Mouse (Mus musculus): ENCODE results near the gene Nup107. TPM values are rescaled to one million over a fixed set of nuclear protein-coding genes. Genes with fewer than 3 reads are reported as not detected.
A peak's percentile ranks its signal among the peaks of the same experiment; 100 is the strongest.
"Not testable (repeated sequence)": the region's sequence is repeated elsewhere in the genome, so short reads cannot be mapped to it uniquely, and the experiment has no call there.

Gene Nup107
- total RNA-seq, 2 experiments from 2014 or later: 100 to 133 TPM

DNA sequence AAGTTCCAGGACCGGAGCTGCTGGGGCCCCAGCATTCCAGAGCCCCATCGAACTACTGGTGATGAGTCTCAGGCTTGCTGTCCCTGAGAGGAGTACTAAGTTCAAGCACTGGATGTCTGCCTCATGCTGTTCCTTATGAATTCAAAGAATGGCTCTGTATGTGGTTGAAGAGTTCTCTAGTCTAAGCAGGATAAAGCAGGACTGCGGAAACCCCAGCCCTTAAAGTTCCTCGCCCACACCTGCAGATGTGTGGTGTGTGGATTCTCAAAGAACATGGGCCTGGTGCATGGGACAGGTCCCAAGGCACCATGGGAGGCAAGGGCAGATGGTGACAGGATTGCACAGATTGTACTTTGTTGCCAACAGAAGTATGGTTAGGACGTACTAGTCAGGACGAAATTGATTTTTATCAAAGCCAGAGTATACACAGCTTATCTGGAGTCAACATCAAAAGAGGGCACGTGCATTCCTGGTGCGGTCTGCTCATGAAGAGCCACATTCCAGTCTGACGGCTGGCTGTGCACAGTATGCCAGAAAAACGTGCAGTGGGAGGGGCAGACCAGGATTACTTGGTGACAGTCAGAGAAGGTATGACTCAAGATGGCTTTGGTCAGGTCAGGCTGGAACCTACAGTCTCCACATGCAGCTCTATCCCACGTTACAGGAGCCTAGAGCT is 63.2 kb downstream of the Nup107 start:
- no peak for ATAC-seq (replicated peaks; ENCODE audit: low FRiP score, low TSS enrichment, poor library complexity, severe bottlenecking)

DNA sequence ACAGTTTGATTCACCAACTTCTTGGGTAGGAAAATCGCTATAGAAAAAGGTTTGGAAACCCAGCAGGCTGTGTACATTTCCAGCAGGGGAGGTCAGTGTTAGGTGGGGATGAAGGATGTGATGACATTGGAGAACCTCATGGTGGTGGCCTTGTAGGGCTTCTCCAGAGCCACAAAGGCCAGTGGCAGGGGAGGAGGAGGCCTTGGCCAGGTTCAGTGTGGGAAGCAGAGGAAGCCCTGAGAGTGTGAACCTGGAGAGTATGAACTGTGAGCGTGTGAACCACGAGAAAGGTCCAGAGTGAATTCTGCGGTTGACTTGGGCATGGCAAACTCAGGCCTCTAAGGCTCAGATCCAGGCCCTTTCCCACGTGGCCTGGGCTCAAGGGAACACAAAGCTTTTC is 63.9 kb downstream of the Nup107 start:
- no peak for ATAC-seq (replicated peaks; ENCODE audit: low FRiP score, low TSS enrichment, poor library complexity, severe bottlenecking)

DNA sequence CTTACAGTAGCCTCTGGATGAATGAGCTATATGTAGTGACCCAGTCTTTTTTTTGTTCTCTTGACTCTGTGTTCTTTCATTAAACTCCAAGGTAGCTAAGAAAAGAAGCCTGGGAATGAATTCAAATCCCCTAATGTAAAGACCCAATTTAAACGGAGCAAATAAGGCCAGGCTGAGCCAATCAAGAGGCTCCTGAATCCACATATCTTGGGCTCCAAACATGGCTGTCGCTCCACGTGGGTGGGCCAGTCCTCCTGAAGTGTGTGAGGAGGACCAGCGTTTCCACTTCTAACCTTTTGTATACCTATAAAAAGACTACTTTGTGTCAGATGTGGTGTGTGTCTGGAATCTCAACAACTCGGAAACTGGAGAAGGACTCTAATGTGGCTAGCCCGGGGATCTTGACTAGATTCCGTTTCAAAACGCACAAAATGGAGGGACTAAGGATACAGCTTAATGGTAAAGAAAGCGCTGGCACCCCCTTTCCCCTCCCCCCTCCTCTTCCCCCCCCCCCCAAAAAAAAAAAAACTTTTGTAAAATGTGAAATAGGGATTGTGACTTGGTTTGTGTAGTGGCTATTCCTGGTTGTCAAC is 64.9 kb downstream of the Nup107 start:
- ATAC-seq (replicated peaks; ENCODE audit: low FRiP score, low TSS enrichment, poor library complexity, severe bottlenecking): no peak

DNA sequence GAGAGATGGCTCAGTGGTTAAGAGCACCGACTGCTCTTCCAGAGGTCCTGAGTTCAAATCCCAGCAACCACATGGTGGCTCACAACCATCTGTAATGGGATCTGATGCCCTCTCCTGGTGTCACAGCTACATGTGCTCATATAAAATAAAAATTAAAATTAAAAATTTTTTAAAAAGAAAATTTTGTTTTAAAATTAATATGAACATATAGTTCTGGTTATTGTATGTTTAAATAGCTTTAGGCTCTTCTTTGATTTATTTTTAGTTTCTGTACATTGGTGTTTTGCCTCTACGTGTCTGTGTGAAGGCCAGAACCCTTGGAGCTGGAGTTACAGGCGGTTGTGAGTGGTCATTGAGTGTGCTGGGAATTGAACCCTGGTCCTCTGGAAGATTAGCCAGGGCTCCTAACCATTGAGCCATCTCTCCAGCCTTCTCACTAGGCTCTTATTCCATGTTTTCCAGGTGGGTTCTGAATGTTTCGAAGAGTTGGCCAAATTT is 65.6 kb downstream of the Nup107 start:
- no peak for ATAC-seq (replicated peaks; ENCODE audit: low FRiP score, low TSS enrichment, poor library complexity, severe bottlenecking)

DNA sequence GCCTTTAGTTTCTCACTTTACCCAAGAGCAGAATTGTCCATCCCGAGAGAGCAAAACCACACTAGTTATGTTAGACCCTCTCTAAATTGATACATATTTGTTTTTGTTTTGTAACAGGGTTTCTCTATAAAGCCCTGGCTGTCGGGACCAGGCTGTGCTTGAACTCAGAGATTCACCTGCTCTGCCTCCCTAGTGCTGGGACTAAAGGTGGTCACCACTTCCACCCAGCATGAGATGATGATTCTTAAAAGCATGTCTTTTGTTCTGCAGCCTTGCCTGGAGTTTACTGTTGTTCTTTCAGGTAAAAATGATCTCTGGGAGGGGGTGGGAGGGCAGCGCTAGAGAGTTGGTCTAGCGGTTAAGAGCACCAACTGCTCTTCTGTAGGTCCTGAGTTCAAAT is 66.2 kb downstream of the Nup107 start:
- no peak for ATAC-seq (replicated peaks; ENCODE audit: low FRiP score, low TSS enrichment, poor library complexity, severe bottlenecking)

DNA sequence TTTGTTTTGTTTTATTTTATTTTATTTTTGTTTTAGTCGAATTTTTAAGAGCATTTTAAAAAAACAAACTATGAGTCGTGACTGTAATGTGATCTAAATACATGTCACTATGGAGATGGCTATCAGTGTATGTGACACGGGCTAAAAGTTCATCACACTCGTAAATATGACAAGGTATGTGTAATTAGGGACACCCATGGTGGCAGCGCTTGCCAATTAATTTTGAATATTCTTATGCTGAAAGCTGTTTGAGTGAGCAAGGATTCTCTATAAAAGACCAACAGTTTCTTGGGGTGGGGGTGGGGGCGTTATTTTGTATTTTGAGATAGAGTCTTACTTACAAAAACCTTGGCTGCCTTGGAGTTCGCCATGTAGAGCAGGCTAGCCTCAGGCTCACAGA is 66.8 kb downstream of the Nup107 start:
- ATAC-seq (replicated peaks; ENCODE audit: low FRiP score, low TSS enrichment, poor library complexity, severe bottlenecking): no peak

DNA sequence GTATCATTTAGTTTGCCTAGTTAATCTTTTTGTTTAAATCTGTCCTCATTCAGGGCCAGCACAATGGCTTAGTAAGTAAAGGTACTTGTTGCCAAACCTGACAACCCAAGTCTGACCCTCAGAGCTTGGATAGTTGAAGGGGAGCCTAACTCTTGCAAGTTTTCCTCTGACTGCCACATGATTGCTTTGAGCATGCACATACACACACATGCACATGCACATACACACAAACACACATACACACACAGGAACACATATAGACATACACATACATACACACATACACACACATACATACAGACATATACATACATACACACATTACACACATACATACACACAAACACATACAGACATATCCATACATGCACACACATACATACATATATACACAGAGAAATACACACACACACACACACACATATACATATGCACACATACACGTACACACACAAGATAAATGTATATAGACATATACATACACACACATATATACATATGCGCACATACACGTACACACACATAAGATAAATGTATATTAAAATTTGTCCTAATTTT is 67.6 kb downstream of the Nup107 start:
- ATAC-seq (replicated peaks; ENCODE audit: low FRiP score, low TSS enrichment, poor library complexity, severe bottlenecking): no peak

DNA sequence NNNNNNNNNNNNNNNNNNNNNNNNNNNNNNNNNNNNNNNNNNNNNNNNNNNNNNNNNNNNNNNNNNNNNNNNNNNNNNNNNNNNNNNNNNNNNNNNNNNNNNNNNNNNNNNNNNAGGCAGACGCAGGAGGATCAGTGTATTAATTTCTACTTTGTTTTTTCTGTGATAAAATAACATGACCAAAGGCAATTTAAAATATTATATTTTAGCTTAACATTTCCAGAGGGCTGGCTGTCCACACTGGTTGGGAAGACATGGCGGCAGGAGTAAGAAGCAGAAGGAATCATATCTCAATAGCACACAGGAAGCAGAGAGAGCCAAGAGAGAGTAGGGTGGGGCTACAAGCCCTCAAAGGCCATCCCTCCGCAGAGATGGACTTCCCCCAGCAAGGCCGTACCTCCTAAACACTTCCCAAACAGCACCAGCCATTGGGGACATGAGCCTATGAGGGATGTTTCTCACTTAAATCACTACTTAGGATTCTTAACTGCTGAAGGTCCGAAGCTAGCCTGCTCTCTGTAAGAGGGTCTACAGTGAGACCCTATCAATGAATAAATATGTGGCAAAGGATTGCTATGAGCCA is 68.3 kb downstream of the Nup107 start:
- ATAC-seq (replicated peaks; ENCODE audit: low FRiP score, low TSS enrichment, poor library complexity, severe bottlenecking): no peak

DNA sequence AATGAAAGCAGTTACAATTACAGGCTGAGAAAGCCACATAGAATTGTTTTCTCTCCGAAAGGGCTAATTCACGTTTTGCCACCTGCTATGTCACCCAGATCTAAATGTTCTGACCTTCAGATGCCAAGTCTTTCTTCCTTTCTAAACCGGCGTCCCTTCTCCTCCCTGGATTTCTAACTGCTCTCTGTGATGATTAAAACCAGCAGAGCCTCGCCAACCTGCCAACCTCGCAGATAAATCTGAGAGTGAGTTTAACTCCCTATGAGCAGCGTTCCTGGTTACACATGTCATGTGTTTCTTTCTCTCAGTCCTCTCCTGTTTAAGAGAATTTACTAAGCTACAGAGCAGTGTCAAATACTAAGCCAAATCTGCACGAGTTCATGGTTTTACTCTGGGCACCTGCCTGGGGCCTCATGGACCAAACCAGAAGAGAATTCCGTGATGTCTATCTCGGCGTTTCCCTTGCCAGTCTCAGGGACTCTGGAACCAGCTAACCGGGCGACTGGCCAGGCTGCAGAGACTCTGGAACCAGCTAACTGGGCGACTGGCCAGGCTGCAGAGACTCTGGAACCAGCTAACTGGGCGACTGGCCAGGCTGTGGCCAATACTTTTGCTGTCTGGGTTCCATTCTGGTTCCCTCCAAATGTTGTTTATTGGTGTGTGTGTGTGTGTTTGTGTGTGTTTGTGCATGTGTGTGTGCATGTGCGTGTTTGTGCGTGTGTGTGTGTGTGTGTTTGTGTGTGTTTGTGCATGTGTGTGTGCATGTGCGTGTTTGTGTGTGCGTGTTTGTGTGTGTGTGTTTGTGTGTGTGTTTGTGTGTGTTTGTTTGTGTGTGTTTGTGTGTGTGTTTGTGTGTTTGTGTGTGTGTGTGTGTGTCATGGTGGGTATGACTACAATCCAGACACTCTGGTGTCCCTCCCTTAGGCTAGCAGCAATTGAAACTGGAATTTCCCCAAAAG is 74.1 kb downstream of the Nup107 start:
- ATAC-seq (replicated peaks; ENCODE audit: low FRiP score, low TSS enrichment, poor library complexity, severe bottlenecking): 0 out of 2 replicates have a peak, but pooled peaks have one; percentile 31

DNA sequence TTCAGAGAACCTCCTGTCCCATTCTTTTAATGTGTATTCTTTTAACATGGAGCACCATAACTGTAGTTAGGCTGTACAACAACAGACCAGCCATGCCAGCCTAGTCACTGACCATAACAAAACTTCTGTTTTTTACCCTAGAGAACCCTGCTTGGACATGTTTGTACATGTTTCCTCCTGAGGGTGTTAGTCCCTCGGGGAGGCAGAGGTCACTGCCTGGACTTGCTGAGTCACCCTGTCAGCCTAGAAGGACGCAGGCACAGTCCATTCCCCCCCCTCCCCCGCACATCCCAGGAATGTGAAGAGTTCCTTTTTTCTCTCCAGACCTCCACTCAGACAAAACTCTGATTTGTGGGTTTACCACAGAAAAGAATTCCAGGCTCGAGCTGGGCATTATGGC is 74.9 kb downstream of the Nup107 start:
- no peak for ATAC-seq (replicated peaks; ENCODE audit: low FRiP score, low TSS enrichment, poor library complexity, severe bottlenecking)

DNA sequence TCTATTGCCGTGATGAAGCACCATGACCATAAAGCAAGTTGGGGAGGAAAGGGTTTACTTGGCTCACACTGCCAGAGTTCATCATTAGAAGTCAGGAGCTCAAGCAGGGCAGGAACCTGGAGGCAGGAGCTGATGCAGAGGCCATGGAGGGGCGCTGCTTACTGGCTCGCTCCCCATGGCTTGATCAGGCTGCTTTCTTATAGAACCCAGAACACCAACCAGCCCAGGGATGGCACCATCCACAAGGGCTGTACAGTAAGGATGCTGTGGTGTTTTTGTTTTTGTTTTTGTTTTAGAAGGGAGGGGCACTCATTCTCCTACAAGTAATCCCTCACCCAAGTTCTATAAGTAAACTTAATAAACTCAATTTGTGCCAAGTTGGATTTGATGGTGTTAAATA is 75.8 kb downstream of the Nup107 start:
- no peak for ATAC-seq (replicated peaks; ENCODE audit: low FRiP score, low TSS enrichment, poor library complexity, severe bottlenecking)

DNA sequence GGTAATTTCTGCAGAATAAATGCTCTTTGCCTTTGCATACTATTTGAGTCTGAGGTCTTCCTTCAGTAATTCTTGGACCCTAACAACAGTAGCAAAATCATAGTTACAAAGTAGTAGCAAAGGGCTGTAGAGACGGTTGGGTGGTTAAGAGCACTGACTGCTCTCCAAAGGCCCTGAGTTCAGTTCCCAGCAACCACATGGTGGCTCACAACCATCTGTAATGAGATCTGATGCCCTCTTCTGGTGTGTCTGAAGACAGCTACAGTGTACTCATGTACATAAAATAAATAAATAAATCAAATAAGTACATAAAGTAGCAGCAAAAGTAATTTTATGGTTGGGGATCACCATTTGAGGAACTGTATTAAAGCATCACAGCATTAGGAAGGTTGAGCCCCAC is 76.9 kb downstream of the Nup107 start:
- ATAC-seq (replicated peaks; ENCODE audit: low FRiP score, low TSS enrichment, poor library complexity, severe bottlenecking): not testable (repeated sequence)

DNA sequence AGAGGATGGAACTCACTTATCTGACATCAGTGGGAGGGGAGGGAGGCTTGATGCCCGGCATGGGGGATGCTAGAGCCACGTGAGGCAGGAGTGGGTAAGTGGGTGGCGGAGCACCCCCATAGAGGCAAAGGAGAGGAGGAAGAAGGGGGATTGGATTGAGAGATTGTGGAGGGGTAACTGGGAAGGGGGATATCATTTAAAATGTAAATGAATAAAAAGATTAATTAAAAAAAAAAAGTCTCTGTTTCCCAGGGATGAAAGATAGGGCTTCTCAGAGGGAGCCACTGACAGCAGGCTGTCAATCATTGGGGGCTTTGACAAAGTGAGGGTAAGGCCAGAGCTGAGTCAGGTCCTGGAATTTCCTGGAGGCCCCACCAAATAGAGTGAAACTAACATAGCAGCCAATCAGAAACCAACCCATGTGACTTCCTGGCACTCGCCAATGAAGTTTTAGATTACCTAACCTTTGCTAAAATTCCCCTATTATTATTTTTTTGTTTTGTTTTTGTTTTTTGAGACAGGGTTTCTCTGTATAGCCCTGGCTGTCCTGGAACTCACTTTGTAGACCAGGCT is 77.5 kb downstream of the Nup107 start:
- no peak for ATAC-seq (replicated peaks; ENCODE audit: low FRiP score, low TSS enrichment, poor library complexity, severe bottlenecking)

DNA sequence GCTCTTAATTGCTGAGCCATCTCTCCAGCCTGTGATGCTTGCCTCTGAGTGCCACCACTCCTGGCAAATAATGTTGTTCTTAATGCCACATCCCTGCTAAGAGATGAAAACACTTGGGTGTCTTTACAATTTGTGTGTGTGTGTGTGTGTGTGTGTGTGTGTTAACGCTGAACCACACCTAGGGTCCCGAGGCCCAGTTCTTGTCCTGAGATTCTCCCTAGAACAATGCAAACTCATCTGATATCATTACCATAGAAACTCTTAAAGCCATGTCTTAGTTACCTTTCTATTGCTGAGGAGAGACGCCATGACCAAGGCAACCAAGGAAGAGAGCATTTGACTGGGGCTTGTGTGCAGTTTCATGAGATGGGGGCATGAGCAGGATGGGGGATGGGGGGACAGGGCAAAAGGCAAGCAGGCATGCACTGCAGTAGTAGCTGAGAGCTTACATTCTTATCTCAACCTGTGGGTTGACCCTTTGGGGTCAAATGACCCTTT is 78.4 kb downstream of the Nup107 start:
- ATAC-seq (replicated peaks; ENCODE audit: low FRiP score, low TSS enrichment, poor library complexity, severe bottlenecking): no peak

DNA sequence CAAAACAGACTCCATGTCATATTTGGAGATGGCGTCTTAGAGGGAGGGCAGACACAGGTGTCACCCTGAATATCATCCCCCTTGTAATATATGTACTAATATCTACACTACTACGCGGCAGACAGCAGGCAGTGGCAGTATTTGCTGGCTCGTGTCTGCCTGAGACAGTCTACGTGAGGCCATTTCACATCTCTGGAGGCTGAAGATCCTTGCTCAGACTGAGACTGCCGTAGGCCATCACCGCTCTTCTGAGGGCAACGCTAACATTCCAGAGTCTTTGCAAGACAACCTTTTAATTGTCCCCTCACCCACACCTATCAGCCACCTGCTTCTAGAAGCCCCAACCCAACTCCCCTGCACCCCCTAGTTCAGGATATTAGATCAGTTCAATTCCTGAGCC is 79.0 kb downstream of the Nup107 start:
- ATAC-seq (replicated peaks; ENCODE audit: low FRiP score, low TSS enrichment, poor library complexity, severe bottlenecking): no peak

DNA sequence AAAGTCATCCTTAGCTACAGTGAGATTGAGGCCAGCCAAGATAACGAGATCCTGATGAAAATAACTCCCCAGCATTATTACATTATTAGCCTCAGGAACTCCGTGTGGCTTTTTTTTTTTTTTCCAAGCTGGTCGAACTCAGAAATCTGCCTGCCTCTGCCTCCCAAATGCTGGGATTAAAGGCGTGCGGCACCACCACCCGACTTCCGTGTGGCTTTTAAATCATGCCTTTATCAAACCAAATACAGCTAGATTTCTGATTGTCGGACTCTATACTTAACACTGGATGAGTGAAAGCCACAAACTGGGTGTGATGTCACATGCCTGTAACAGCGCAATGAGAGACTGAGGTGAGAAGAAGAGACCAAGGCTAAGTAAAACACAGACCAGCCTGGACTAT is 79.6 kb downstream of the Nup107 start:
- no peak for ATAC-seq (replicated peaks; ENCODE audit: low FRiP score, low TSS enrichment, poor library complexity, severe bottlenecking)

DNA sequence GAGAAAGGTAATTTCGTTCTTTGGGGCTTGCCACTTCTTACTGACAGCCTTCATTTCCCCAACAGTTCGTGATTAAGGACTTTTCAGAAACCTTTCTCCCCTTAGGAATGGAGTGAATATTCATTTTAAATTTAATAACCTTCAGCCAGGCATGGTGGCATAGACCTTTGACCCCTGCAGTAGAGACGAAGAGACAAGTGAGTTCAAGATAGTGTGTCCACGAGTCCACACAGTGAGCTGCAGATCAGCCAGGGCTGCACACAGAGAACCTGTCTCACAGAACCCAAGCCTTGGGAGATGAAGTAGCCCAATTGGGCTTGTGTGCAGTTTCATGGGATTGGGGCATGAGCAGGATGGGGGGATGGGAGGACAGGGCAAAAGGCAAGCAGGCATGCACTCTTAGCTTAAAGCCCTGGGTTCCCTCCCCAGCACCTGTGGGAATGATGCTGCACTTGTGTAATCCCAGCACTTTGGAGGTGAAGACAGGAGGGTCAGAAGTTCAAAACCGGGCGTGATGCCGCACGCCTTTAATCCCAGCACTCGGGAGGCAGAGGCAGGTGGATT is 80.2 kb downstream of the Nup107 start:
- ATAC-seq (replicated peaks; ENCODE audit: low FRiP score, low TSS enrichment, poor library complexity, severe bottlenecking): no peak

DNA sequence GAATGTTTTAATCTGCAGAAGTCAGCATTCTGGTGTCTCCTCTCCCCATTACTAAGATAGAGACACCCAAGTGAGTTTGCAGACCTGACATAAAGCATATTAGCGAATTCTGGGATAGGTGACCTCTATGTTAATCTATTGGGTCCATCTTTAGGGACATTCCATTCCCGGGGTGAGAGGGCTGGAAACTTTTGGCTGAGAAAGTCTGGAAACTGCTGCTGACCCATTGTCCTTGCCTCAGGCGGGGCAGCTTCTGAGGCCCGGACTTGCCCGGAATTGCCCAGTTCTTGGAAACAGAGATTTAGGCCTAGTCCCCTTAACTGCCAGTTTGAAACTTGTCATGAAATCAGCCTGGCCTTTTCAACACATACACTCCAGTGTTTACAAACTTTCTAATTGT is 81.1 kb downstream of the Nup107 start:
- ATAC-seq (replicated peaks; ENCODE audit: low FRiP score, low TSS enrichment, poor library complexity, severe bottlenecking): no peak

DNA sequence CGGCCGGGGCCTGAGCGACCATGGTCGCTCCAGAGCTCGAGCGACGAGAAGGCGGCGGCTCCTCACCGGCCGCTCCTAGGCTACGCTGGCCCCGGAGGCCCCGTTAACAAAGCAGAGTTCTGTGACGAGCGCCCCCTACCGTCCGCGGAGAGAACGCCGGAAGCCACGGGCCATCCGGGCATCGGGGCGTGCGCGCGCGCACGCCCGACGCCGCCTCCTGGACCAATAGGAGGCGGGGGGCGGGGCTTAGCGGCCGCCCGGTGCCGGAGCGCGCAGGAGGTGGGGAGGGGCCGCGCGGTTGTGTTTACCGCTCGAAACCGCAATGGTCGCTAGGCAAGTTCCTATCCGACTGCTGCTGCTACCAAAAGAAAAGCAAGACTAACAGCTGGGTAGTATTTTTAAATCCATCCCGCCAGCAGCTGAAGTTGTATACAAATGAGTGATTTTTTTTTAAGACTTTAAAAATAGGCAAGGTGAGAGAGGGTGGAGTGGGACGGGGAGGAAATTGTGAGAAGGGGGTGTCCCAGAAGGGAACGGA is 81.8 kb downstream of the Nup107 start, which contains the start of gene Mdm2:
TSS of gene Mdm2 (minus strand) at position 155 of the 538 bp plus-strand sequence.
- ATAC-seq (replicated peaks; ENCODE audit: low FRiP score, low TSS enrichment, poor library complexity, severe bottlenecking): peak; percentile 85
